Mouse (Mus musculus) forebrain, embryonic 16.5 days (tissue): Measurements from ENCODE around the gene Creb3l4. TPM values are rescaled to one million over a fixed set of nuclear protein-coding genes. Genes with fewer than 3 reads are reported as not detected.
"Not testable (repeated sequence)": the region's sequence is repeated elsewhere in the genome, so short reads cannot be mapped to it uniquely, and the experiment has no call there.

Experiments used
- ATAC-seq: fragments of 200-750 bp; cut with Nextera tagmentation; 2 replicates; pipeline ENCODE4 v1.8.0; 2017; ENCODE audit warnings: mild to moderate bottlenecking, moderate library complexity
- H3K27ac ChIP-seq: fragments of 300-500 bp; sonication (generic); 2 replicates; pipeline ENCODE4 v1.5.1; 2014; ENCODE audit warnings: low read length, control low read depth
- H3K27me3 ChIP-seq: fragments of 300-500 bp; sonication (generic); replicated peaks from 2 replicates; pipeline ENCODE4 v1.6.1; 2014; ENCODE audit warnings: low read length; ENCODE audit not compliant: control insufficient read depth, insufficient read depth
- H3K36me3 ChIP-seq: fragments of 300-500 bp; sonication (generic); 2 replicates; pipeline ENCODE4 v1.6.1; 2014; ENCODE audit not compliant: control insufficient read depth, insufficient read depth
- H3K4me1 ChIP-seq: fragments of 300-500 bp; sonication (generic); replicated peaks from 2 replicates; pipeline ENCODE4 v1.6.1; 2014; ENCODE audit warnings: low read length; ENCODE audit not compliant: control insufficient read depth, insufficient read depth
- H3K4me2 ChIP-seq: fragments of 300-500 bp; sonication (generic); 2 replicates; pipeline ENCODE4 v1.6.1; 2014; ENCODE audit warnings: mild to moderate bottlenecking, low read length, control low read depth
- H3K4me3 ChIP-seq: fragments of 300-500 bp; sonication (generic); replicated peaks from 2 replicates; pipeline ENCODE4 v1.5.1; 2014; ENCODE audit warnings: mild to moderate bottlenecking, low read length, control low read depth
- H3K9ac ChIP-seq: fragments of 300-500 bp; sonication (generic); replicated peaks from 2 replicates; pipeline ENCODE4 v1.6.1; 2014; ENCODE audit warnings: low read depth, low read length, control low read depth
- H3K9me3 ChIP-seq: fragments of 300-500 bp; sonication (generic); 2 replicates; pipeline ENCODE4 v1.6.1; 2016; ENCODE audit warnings: low read length; ENCODE audit not compliant: control insufficient read depth
- WGBS: fragments of 180-500 bp; shearing (Covaris S2); extraction: QIAGEN DNeasy Blood & Tissue Kit; methylation state at CpG from one replicate; pipeline ENCODE4 v1.1.7; 2014; 5-methylcytosine and 5-hydroxymethylcytosine counted together
- polyA plus RNA-seq: library from polyadenylated mRNA; unstranded; fragments of >200 nt; fragmentation: Nextera tagmentation; extraction: Ambion mirVana; gene quantifications from 2 replicates; pipeline ENCODE4 v1.2.1, GENCODE M21; 2015

Gene Creb3l4
- polyA plus RNA-seq = 2.7 and 3.3 TPM in 2 replicates

GRCm38 (mm10) chr3:90242984-90243775 lies at the start of gene Creb3l4:
Gene Creb3l4 (minus strand): TSS chr3:90243512.
- Histone ChIP-seq H3K4me2 (peak within 1 kb of the TSS; percentile 66), H3K27ac (no peak within 1 kb of the TSS), H3K9me3 (no peaks in the 10 kb centered on the region), H3K36me3 (no peaks in the 10 kb centered on the region), H3K27me3 (no peaks in the 10 kb centered on the region), H3K9ac (peak within 1 kb of the TSS; percentile 48), H3K4me1 (peaks cover 17% of the 10 kb centered on the region), H3K4me3 (peak within 1 kb of the TSS; percentile 42)
- peak; percentile 60 for ATAC-seq
- 2% methylated on average over 19 of the region's 19 CpGs for WGBS

GRCm38 (mm10) chr3:90292345-90293275 lies 49.3 kb upstream of the Creb3l4 start, which contains the start of gene Gatad2b:
Gene Gatad2b (plus strand): TSS chr3:90293178.
- H3K27me3 ChIP-seq = no peaks in the 10 kb centered on the region
- peak within 1 kb of the TSS; percentile 71 for H3K4me3 ChIP-seq
- peaks cover 15% of the 10 kb centered on the region for H3K4me1 ChIP-seq
- H3K27ac ChIP-seq = peak within 1 kb of the TSS; percentile 98
- peak within 1 kb of the TSS; percentile 86 for H3K9ac ChIP-seq
- under 1% methylated on average over 40 of the region's 47 CpGs for WGBS
- H3K9me3 ChIP-seq = no peaks in the 10 kb centered on the region
- H3K36me3 ChIP-seq = no peaks in the 10 kb centered on the region
- H3K4me2 ChIP-seq = peak within 1 kb of the TSS; percentile 77
- peak; percentile 98 for ATAC-seq

- WGBS = 39% methylated on average over 2 of the region's 2 CpGs
- Histone ChIP-seq H3K4me1 (peaks cover 15% of the 10 kb centered on the region), H3K4me3 (peak overlapping the region; percentile 71), H3K27ac (peak overlapping the region; percentile 98), H3K9ac (peak overlapping the region; percentile 86), H3K36me3 (no peaks in the 10 kb centered on the region), H3K4me2 (peak overlapping the region; percentile 65), H3K27me3 (no peaks in the 10 kb centered on the region), H3K9me3 (no peaks in the 10 kb centered on the region)
- no peak for ATAC-seq
These were observed 48.7 kb upstream of the Creb3l4 start for GRCm38 (mm10) chr3:90291982-90292344.

- H3K4me1 ChIP-seq = peaks cover 15% of the 10 kb centered on the region
- ATAC-seq = no peak
These were observed 47.3 kb upstream of the Creb3l4 start for GRCm38 (mm10) chr3:90290602-90291001.

GRCm38 (mm10) chr3:90289403-90289802 lies 46.1 kb upstream of the Creb3l4 start:
- H3K9me3 ChIP-seq, H3K4me3 ChIP-seq, H3K9ac ChIP-seq, H3K4me2 ChIP-seq, ATAC-seq, H3K36me3 ChIP-seq, H3K4me1 ChIP-seq, H3K27ac ChIP-seq, H3K27me3 ChIP-seq: not testable (repeated sequence)
- WGBS = 81% methylated on average over 2 of the region's 3 CpGs

More at GRCm38 (mm10) chr3:90290602-90291001, 47.3 kb upstream of the Creb3l4 start:
- Histone ChIP-seq H3K4me2 (no peak overlapping the region), H3K36me3 (no peaks in the 10 kb centered on the region), H3K4me3 (no peak overlapping the region), H3K9ac (no peak overlapping the region), H3K9me3 (no peaks in the 10 kb centered on the region), H3K27me3 (no peaks in the 10 kb centered on the region), H3K27ac (no peak overlapping the region)
- 96% methylated on average over 1 of the region's 1 CpGs for WGBS

- Histone ChIP-seq H3K4me1 (no peaks in the 10 kb centered on the region), H3K9ac (no peak overlapping the region), H3K4me3 (no peak overlapping the region), H3K27ac (no peak overlapping the region), H3K27me3 (no peaks in the 10 kb centered on the region), H3K9me3 (no peaks in the 10 kb centered on the region), H3K4me2 (no peak overlapping the region), H3K36me3 (peaks cover 4% of the 10 kb centered on the region; the same call in 1 of the 2 replicates)
- 100% methylated on average over 2 of the region's 2 CpGs for WGBS
- ATAC-seq = no peak
These were observed 40.8 kb upstream of the Creb3l4 start for GRCm38 (mm10) chr3:90284150-90284549.

GRCm38 (mm10) chr3:90280708-90281107 lies 37.4 kb upstream of the Creb3l4 start:
- Histone ChIP-seq H3K4me3 (no peak overlapping the region), H3K27me3 (no peaks in the 10 kb centered on the region), H3K4me1 (no peaks in the 10 kb centered on the region), H3K36me3 (peaks cover 9% of the 10 kb centered on the region; the same call in 1 of the 2 replicates), H3K4me2 (no peak overlapping the region), H3K27ac (no peak overlapping the region), H3K9me3 (no peaks in the 10 kb centered on the region), H3K9ac (no peak overlapping the region)
- no peak for ATAC-seq
- WGBS = 94% methylated on average over 9 of the region's 9 CpGs

GRCm38 (mm10) chr3:90279743-90280142 lies 36.4 kb upstream of the Creb3l4 start:
- H3K4me3 ChIP-seq = no peak overlapping the region
- H3K27ac ChIP-seq = no peak overlapping the region
- WGBS = 92% methylated on average over 7 of the region's 7 CpGs
- no peaks in the 10 kb centered on the region for H3K9me3 ChIP-seq
- no peaks in the 10 kb centered on the region for H3K27me3 ChIP-seq
- peaks cover 9% of the 10 kb centered on the region; the same call in 1 of the 2 replicates for H3K36me3 ChIP-seq
- no peak overlapping the region for H3K9ac ChIP-seq
- H3K4me2 ChIP-seq = no peak overlapping the region
- ATAC-seq = no peak
- H3K4me1 ChIP-seq = no peaks in the 10 kb centered on the region

GRCm38 (mm10) chr3:90279216-90279615 lies 35.9 kb upstream of the Creb3l4 start:
- Histone ChIP-seq H3K4me3 (no peak overlapping the region), H3K36me3 (peaks cover 9% of the 10 kb centered on the region; the same call in 1 of the 2 replicates), H3K4me1 (no peaks in the 10 kb centered on the region), H3K27ac (no peak overlapping the region), H3K9ac (no peak overlapping the region), H3K27me3 (no peaks in the 10 kb centered on the region), H3K9me3 (no peaks in the 10 kb centered on the region), H3K4me2 (no peak overlapping the region)
- 92% methylated on average over 9 of the region's 9 CpGs for whole genome bisulfite sequencing
- ATAC-seq = no peak
